Mouse (Mus musculus): ENCODE results near the gene Lag3. TPM values are rescaled to one million over a fixed set of nuclear protein-coding genes. Genes with fewer than 3 reads are reported as not detected.
A peak's percentile ranks its signal among the peaks of the same experiment; 100 is the strongest.

Lag3 gene
- polyA plus RNA-seq, 1 experiment from 2014 or later = 1.4 TPM

DNA sequence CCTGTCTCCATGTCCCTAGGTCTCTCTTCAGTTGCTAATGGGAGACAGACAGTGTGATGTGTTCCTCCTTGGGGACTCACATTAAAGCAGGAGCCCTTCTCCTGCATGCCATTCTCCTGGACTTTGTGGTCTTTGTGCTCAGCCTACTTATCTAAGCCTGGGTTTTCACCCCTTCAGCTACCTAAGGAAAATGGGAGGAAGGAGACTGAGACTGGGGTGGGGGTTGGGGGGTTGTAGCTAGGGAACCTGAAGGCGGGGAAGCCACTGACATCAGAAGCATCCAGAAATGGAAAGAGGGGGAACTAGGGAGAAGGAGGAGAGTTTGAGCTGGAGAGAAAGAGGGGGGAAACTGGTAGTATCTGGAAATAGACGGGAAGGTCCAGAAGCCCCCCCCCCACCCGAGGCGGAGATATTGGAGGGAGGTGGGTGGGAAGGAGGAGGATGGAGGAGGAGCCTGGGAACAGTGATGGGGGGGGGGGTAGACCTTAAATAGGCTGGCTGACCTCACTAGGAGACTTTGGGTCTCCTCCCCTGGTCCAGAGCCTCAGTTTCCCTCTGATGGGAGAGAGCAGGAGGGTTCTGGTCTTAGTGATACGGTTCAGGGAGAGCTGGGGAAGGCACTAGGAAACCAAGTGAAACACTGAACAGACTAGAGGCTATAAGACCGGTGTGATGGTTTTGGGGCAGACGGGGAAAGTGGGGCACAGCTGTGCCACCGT, 48.9 kb downstream of the Lag3 start:
- H3K9ac ChIP-seq (ENCODE audit: low read length) = peak overlapping the region; percentile 35; the same call in 1 of the 2 replicates
- H3K4me2 ChIP-seq (ENCODE audit: low read depth, severe bottlenecking) = peak overlapping the region; percentile 88; the same call in 1 of the 2 replicates
- H3K27ac ChIP-seq (replicated peaks; ENCODE audit: low read depth, low read length) = no peak overlapping the region
- no peak overlapping the region for H3K4me3 ChIP-seq (ENCODE audit: low read depth, low read length)
- H3K9me3 ChIP-seq (ENCODE audit: control insufficient read depth, low read length) = no peaks in the 10 kb centered on the region
- H3K4me1 ChIP-seq (ENCODE audit: control insufficient read depth, insufficient read depth, low read length) = peaks cover 37% of the 10 kb centered on the region
- peaks cover 4% of the 10 kb centered on the region; the same call in 1 of the 2 replicates for H3K27me3 ChIP-seq (ENCODE audit: control insufficient read depth, insufficient read depth, low read length)
- WGBS = 12% methylated on average over 8 of the region's 8 CpGs
- no peak for DNase-seq (ENCODE audit: low spot score)
- no peak for ATAC-seq (ENCODE audit: insufficient number of reproducible peaks, low FRiP score, low TSS enrichment, low read depth)
- H3K36me3 ChIP-seq (ENCODE audit: control insufficient read depth, insufficient read depth, low read length) = no peaks in the 10 kb centered on the region

DNA sequence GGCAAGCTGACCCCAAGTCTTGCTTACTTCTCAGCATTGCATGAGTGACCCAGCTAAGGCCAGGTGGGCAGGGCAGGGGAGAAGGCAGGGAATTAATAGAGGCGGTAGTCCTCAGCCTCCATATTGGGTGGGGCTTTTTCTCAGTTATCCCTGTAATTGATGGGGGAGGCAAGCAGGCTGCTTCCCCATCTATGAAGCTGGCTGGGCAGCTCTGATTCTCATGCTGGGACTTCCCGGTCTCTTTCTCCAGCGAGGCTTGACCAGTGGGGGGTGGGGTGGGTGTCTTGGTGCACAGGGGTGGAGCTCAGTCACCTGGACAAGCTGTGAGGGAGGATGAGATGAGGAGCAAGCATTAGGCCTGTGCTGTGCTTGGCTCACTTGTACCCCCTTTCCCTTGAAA, 49.7 kb downstream of the Lag3 start:
- ATAC-seq (ENCODE audit: insufficient number of reproducible peaks, low FRiP score, low TSS enrichment, low read depth) = no peak
- Histone ChIP-seq H3K4me3 (ENCODE audit: low read depth, low read length) (no peak overlapping the region), H3K4me1 (ENCODE audit: control insufficient read depth, insufficient read depth, low read length) (peaks cover 37% of the 10 kb centered on the region), H3K4me2 (ENCODE audit: low read depth, severe bottlenecking) (no peak overlapping the region), H3K36me3 (ENCODE audit: control insufficient read depth, insufficient read depth, low read length) (no peaks in the 10 kb centered on the region), H3K27ac (replicated peaks; ENCODE audit: low read depth, low read length) (no peak overlapping the region), H3K27me3 (ENCODE audit: control insufficient read depth, insufficient read depth, low read length) (peaks cover 4% of the 10 kb centered on the region; the same call in 1 of the 2 replicates), H3K9me3 (ENCODE audit: control insufficient read depth, low read length) (no peaks in the 10 kb centered on the region), H3K9ac (ENCODE audit: low read length) (peak overlapping the region; percentile 23; the same call in 1 of the 2 replicates)
- WGBS = 36% methylated on average over 3 of the region's 3 CpGs
- DNase-seq (ENCODE audit: low spot score) = no peak

DNA sequence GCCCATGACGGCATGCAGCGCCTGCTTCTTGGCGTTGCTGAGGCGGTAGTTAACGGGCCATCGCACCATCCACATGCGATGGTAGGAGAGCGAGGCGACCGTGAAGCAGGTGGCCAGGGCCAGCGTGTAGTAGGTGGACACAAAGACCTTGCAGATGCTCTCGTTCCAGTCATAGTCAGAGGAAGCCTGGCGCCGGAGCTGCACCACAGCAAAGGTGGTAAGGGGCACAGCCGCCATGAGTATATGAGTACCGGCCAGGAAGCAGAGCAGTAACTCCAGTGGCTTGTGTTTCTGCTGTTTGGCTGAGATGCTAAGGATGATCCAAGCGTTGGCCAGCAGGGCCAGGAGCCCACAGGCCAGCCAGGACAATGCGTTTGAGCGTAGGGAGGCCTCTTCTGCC, 50.2 kb downstream of the Lag3 start:
- Histone ChIP-seq H3K4me1 (ENCODE audit: control insufficient read depth, insufficient read depth, low read length) (peaks cover 38% of the 10 kb centered on the region), H3K9me3 (ENCODE audit: control insufficient read depth, low read length) (no peaks in the 10 kb centered on the region), H3K36me3 (ENCODE audit: control insufficient read depth, insufficient read depth, low read length) (no peaks in the 10 kb centered on the region), H3K27me3 (ENCODE audit: control insufficient read depth, insufficient read depth, low read length) (peaks cover 4% of the 10 kb centered on the region; the same call in 1 of the 2 replicates), H3K4me3 (ENCODE audit: low read depth, low read length) (no peak overlapping the region), H3K4me2 (ENCODE audit: low read depth, severe bottlenecking) (no peak overlapping the region), H3K9ac (ENCODE audit: low read length) (no peak overlapping the region), H3K27ac (replicated peaks; ENCODE audit: low read depth, low read length) (no peak overlapping the region)
- DNase-seq (ENCODE audit: low spot score) (no peak), ATAC-seq (ENCODE audit: insufficient number of reproducible peaks, low FRiP score, low TSS enrichment, low read depth) (no peak)
- WGBS = 79% methylated on average over 19 of the region's 19 CpGs

- ATAC-seq (ENCODE audit: insufficient number of reproducible peaks, low FRiP score, low TSS enrichment, low read depth) = no peak
- H3K9me3 ChIP-seq (ENCODE audit: control insufficient read depth, low read length) = no peaks in the 10 kb centered on the region
- H3K4me1 ChIP-seq (ENCODE audit: control insufficient read depth, insufficient read depth, low read length) = peaks cover 41% of the 10 kb centered on the region
- no peak for DNase-seq (ENCODE audit: low spot score)
- no peak overlapping the region for H3K4me2 ChIP-seq (ENCODE audit: low read depth, severe bottlenecking)
- H3K36me3 ChIP-seq (ENCODE audit: control insufficient read depth, insufficient read depth, low read length) = no peaks in the 10 kb centered on the region
- H3K27me3 ChIP-seq (ENCODE audit: control insufficient read depth, insufficient read depth, low read length) = peaks cover 4% of the 10 kb centered on the region; the same call in 1 of the 2 replicates
- no peak overlapping the region for H3K27ac ChIP-seq (replicated peaks; ENCODE audit: low read depth, low read length)
- H3K9ac ChIP-seq (ENCODE audit: low read length) = no peak overlapping the region
- 90% methylated on average over 9 of the region's 9 CpGs for WGBS
- H3K4me3 ChIP-seq (ENCODE audit: low read depth, low read length) = no peak overlapping the region
Measured at GRCm38 (mm10) chr6:124860511-124860910, 51.0 kb downstream of the Lag3 start.

DNA sequence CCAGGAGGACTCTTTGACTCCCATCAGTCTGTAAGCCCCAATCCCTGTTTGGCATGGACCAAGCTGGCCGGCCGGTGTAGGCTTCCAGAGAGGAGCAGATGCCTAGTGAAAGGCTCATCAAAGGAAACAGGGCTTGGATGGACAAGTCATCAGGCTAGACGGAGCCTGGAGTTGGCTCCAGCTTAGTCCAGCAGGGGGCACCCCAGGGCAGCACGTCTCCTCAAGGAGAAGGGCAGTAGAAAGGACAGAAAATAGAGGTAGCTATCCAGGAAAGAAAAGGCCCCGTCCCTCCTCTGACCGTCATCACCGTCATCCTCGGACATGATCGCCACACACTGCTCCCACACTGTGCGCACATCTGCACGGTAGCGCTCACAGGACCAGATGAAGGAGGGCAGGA, 51.8 kb downstream of the Lag3 start:
- Histone ChIP-seq H3K36me3 (ENCODE audit: control insufficient read depth, insufficient read depth, low read length) (no peaks in the 10 kb centered on the region), H3K4me2 (ENCODE audit: low read depth, severe bottlenecking) (peak overlapping the region; percentile 12; the same call in 1 of the 2 replicates), H3K9ac (ENCODE audit: low read length) (peak overlapping the region; percentile 17; the same call in 1 of the 2 replicates), H3K9me3 (ENCODE audit: control insufficient read depth, low read length) (no peaks in the 10 kb centered on the region), H3K27ac (replicated peaks; ENCODE audit: low read depth, low read length) (no peak overlapping the region), H3K27me3 (ENCODE audit: control insufficient read depth, insufficient read depth, low read length) (peaks cover 4% of the 10 kb centered on the region; the same call in 1 of the 2 replicates), H3K4me1 (ENCODE audit: control insufficient read depth, insufficient read depth, low read length) (peaks cover 41% of the 10 kb centered on the region), H3K4me3 (ENCODE audit: low read depth, low read length) (no peak overlapping the region)
- DNase-seq (ENCODE audit: low spot score) (peak; percentile 93), ATAC-seq (ENCODE audit: insufficient number of reproducible peaks, low FRiP score, low TSS enrichment, low read depth) (no peak)
- 10% methylated on average over 12 of the region's 12 CpGs for WGBS

GRCm38 (mm10) chr6:124858561-124859318, 52.8 kb downstream of the Lag3 start:
- Histone ChIP-seq H3K9me3 (ENCODE audit: control insufficient read depth, low read length) (no peaks in the 10 kb centered on the region), H3K27ac (replicated peaks; ENCODE audit: low read depth, low read length) (no peak overlapping the region), H3K9ac (ENCODE audit: low read length) (peak overlapping the region; percentile 9), H3K4me3 (ENCODE audit: low read depth, low read length) (peak overlapping the region; percentile 80; the same call in 1 of the 2 replicates), H3K27me3 (ENCODE audit: control insufficient read depth, insufficient read depth, low read length) (no peaks in the 10 kb centered on the region), H3K4me2 (ENCODE audit: low read depth, severe bottlenecking) (peak overlapping the region; percentile 79; the same call in 1 of the 2 replicates), H3K4me1 (ENCODE audit: control insufficient read depth, insufficient read depth, low read length) (peaks cover 36% of the 10 kb centered on the region), H3K36me3 (ENCODE audit: control insufficient read depth, insufficient read depth, low read length) (no peaks in the 10 kb centered on the region)
- 70% methylated on average over 28 of the region's 28 CpGs for WGBS
- DNase-seq (ENCODE audit: low spot score) (no peak), ATAC-seq (ENCODE audit: insufficient number of reproducible peaks, low FRiP score, low TSS enrichment, low read depth) (no peak)

- Histone ChIP-seq H3K4me3 (ENCODE audit: low read depth, low read length) (peak overlapping the region; percentile 80), H3K36me3 (ENCODE audit: control insufficient read depth, insufficient read depth, low read length) (no peaks in the 10 kb centered on the region), H3K27ac (replicated peaks; ENCODE audit: low read depth, low read length) (peak overlapping the region; percentile 98; the same call in 1 of the 2 replicates), H3K27me3 (ENCODE audit: control insufficient read depth, insufficient read depth, low read length) (no peaks in the 10 kb centered on the region), H3K4me1 (ENCODE audit: control insufficient read depth, insufficient read depth, low read length) (peaks cover 32% of the 10 kb centered on the region), H3K4me2 (ENCODE audit: low read depth, severe bottlenecking) (peak overlapping the region; percentile 79), H3K9ac (ENCODE audit: low read length) (peak overlapping the region; percentile 98), H3K9me3 (ENCODE audit: control insufficient read depth, low read length) (no peaks in the 10 kb centered on the region)
- no peak for DNase-seq (ENCODE audit: low spot score)
- WGBS = 23% methylated on average over 26 of the region's 26 CpGs
- no peak for ATAC-seq (ENCODE audit: insufficient number of reproducible peaks, low FRiP score, low TSS enrichment, low read depth)
Measured at GRCm38 (mm10) chr6:124857840-124858530, 53.5 kb downstream of the Lag3 start.

All from limb, embryonic 11.5 days (tissue).